Mouse (Mus musculus) forebrain, embryonic 16.5 days (tissue): Measurements from ENCODE around the gene Tmem274. TPM values are rescaled to one million over a fixed set of nuclear protein-coding genes. Genes with fewer than 3 reads are reported as not detected.

Source experiments
- ATAC-seq: fragments of 200-750 bp; cut with Nextera tagmentation; 2 replicates; pipeline ENCODE4 v1.8.0; 2017; ENCODE audit warnings: mild to moderate bottlenecking, moderate library complexity
- H3K27ac ChIP-seq: fragments of 300-500 bp; sonication (generic); 2 replicates; pipeline ENCODE4 v1.5.1; 2014; ENCODE audit warnings: low read length, control low read depth
- H3K27me3 ChIP-seq: fragments of 300-500 bp; sonication (generic); replicated peaks from 2 replicates; pipeline ENCODE4 v1.6.1; 2014; ENCODE audit warnings: low read length; ENCODE audit not compliant: control insufficient read depth, insufficient read depth
- H3K36me3 ChIP-seq: fragments of 300-500 bp; sonication (generic); 2 replicates; pipeline ENCODE4 v1.6.1; 2014; ENCODE audit not compliant: control insufficient read depth, insufficient read depth
- H3K4me1 ChIP-seq: fragments of 300-500 bp; sonication (generic); replicated peaks from 2 replicates; pipeline ENCODE4 v1.6.1; 2014; ENCODE audit warnings: low read length; ENCODE audit not compliant: control insufficient read depth, insufficient read depth
- H3K4me2 ChIP-seq: fragments of 300-500 bp; sonication (generic); 2 replicates; pipeline ENCODE4 v1.6.1; 2014; ENCODE audit warnings: mild to moderate bottlenecking, low read length, control low read depth
- H3K4me3 ChIP-seq: fragments of 300-500 bp; sonication (generic); replicated peaks from 2 replicates; pipeline ENCODE4 v1.5.1; 2014; ENCODE audit warnings: mild to moderate bottlenecking, low read length, control low read depth
- H3K9ac ChIP-seq: fragments of 300-500 bp; sonication (generic); replicated peaks from 2 replicates; pipeline ENCODE4 v1.6.1; 2014; ENCODE audit warnings: low read depth, low read length, control low read depth
- H3K9me3 ChIP-seq: fragments of 300-500 bp; sonication (generic); 2 replicates; pipeline ENCODE4 v1.6.1; 2016; ENCODE audit warnings: low read length; ENCODE audit not compliant: control insufficient read depth
- WGBS: fragments of 180-500 bp; shearing (Covaris S2); extraction: QIAGEN DNeasy Blood & Tissue Kit; methylation state at CpG from one replicate; pipeline ENCODE4 v1.1.7; 2014; 5-methylcytosine and 5-hydroxymethylcytosine counted together
- polyA plus RNA-seq: library from polyadenylated mRNA; unstranded; fragments of >200 nt; fragmentation: Nextera tagmentation; extraction: Ambion mirVana; gene quantifications from 2 replicates; pipeline ENCODE4 v1.2.1, GENCODE M21; 2015

The Tmem274 gene
- polyA plus RNA-seq, 1 experiment from 2014 or later = not detected

GRCm38 (mm10) chr4:149461579-149462304 lies 15.4 kb upstream of the Tmem274 start:
- H3K27me3 ChIP-seq = no peaks in the 10 kb centered on the region
- H3K9me3 ChIP-seq = no peaks in the 10 kb centered on the region
- no peak overlapping the region for H3K4me2 ChIP-seq
- 59% methylated on average over 4 of the region's 7 CpGs for WGBS
- no peak for ATAC-seq
- H3K4me3 ChIP-seq = no peak overlapping the region
- no peaks in the 10 kb centered on the region for H3K36me3 ChIP-seq
- no peak overlapping the region for H3K9ac ChIP-seq
- no peaks in the 10 kb centered on the region for H3K4me1 ChIP-seq
- H3K27ac ChIP-seq = no peak overlapping the region

- 88% methylated on average over 6 of the region's 6 CpGs for WGBS
- H3K36me3 ChIP-seq = no peaks in the 10 kb centered on the region
- no peak for ATAC-seq
- no peak overlapping the region for H3K4me2 ChIP-seq
- H3K9me3 ChIP-seq = no peaks in the 10 kb centered on the region
- no peaks in the 10 kb centered on the region for H3K4me1 ChIP-seq
- no peak overlapping the region for H3K9ac ChIP-seq
- no peaks in the 10 kb centered on the region for H3K27me3 ChIP-seq
- H3K27ac ChIP-seq = no peak overlapping the region
- no peak overlapping the region for H3K4me3 ChIP-seq
Measured at GRCm38 (mm10) chr4:149462305-149462971, 14.7 kb upstream of the Tmem274 start.

GRCm38 (mm10) chr4:149463435-149463950 lies 13.7 kb upstream of the Tmem274 start:
- no peaks in the 10 kb centered on the region; the same call in 1 of the 2 replicates for H3K36me3 ChIP-seq
- H3K9ac ChIP-seq = no peak overlapping the region
- no peaks in the 10 kb centered on the region for H3K27me3 ChIP-seq
- no peak overlapping the region for H3K4me3 ChIP-seq
- no peaks in the 10 kb centered on the region for H3K4me1 ChIP-seq
- no peak for ATAC-seq
- H3K9me3 ChIP-seq = no peaks in the 10 kb centered on the region
- H3K27ac ChIP-seq = no peak overlapping the region
- 86% methylated on average over 6 of the region's 6 CpGs for WGBS
- no peak overlapping the region for H3K4me2 ChIP-seq

- Histone ChIP-seq H3K27ac (no peak overlapping the region), H3K4me3 (no peak overlapping the region), H3K9ac (no peak overlapping the region), H3K36me3 (peaks cover 12% of the 10 kb centered on the region), H3K4me1 (no peaks in the 10 kb centered on the region), H3K9me3 (no peaks in the 10 kb centered on the region), H3K27me3 (no peaks in the 10 kb centered on the region), H3K4me2 (no peak overlapping the region)
- WGBS = 92% methylated on average over 3 of the region's 3 CpGs
- ATAC-seq = no peak
Measured at GRCm38 (mm10) chr4:149469557-149469956, 7.6 kb upstream of the Tmem274 start.

GRCm38 (mm10) chr4:149475096-149475495 lies 2.1 kb upstream of the Tmem274 start:
- H3K36me3 ChIP-seq = peaks cover 6% of the 10 kb centered on the region
- H3K4me1 ChIP-seq = no peaks in the 10 kb centered on the region
- no peaks in the 10 kb centered on the region for H3K9me3 ChIP-seq
- 84% methylated on average over 7 of the region's 7 CpGs for WGBS
- H3K4me3 ChIP-seq = no peak overlapping the region
- no peak for ATAC-seq
- no peak overlapping the region for H3K4me2 ChIP-seq
- no peaks in the 10 kb centered on the region for H3K27me3 ChIP-seq
- no peak overlapping the region for H3K27ac ChIP-seq
- H3K9ac ChIP-seq = no peak overlapping the region

GRCm38 (mm10) chr4:149484566-149484965 lies 7.4 kb downstream of the Tmem274 start:
- Histone ChIP-seq H3K27ac (no peak overlapping the region), H3K36me3 (peaks cover 19% of the 10 kb centered on the region), H3K9ac (peak overlapping the region; percentile 79), H3K9me3 (no peaks in the 10 kb centered on the region), H3K4me3 (peak overlapping the region; percentile 79), H3K27me3 (no peaks in the 10 kb centered on the region), H3K4me1 (peaks cover 18% of the 10 kb centered on the region), H3K4me2 (peak overlapping the region; percentile 93)
- ATAC-seq = no peak
- 52% methylated on average over 3 of the region's 3 CpGs for WGBS

GRCm38 (mm10) chr4:149485053-149485824 lies 8.1 kb downstream of the Tmem274 start, which contains the start of the genes Nmnat1 and Lzic:
TSS of gene Nmnat1 (minus strand) at chr4:149485202.
TSS of gene Lzic (plus strand) at chr4:149485229.
- ATAC-seq = peak; percentile 99

GRCm38 (mm10) chr4:149485825-149486206 lies 8.6 kb downstream of the Tmem274 start:
- no peaks in the 10 kb centered on the region for H3K9me3 ChIP-seq
- H3K27ac ChIP-seq = peak overlapping the region; percentile 71
- H3K9ac ChIP-seq = peak overlapping the region; percentile 79
- H3K4me2 ChIP-seq = peak overlapping the region; percentile 93
- ATAC-seq = no peak
- WGBS = under 1% methylated on average over 10 of the region's 10 CpGs
- no peaks in the 10 kb centered on the region for H3K27me3 ChIP-seq
- peaks cover 24% of the 10 kb centered on the region for H3K36me3 ChIP-seq
- H3K4me3 ChIP-seq = peak overlapping the region; percentile 79
- H3K4me1 ChIP-seq = peaks cover 18% of the 10 kb centered on the region

More at GRCm38 (mm10) chr4:149485053-149485824, 8.1 kb downstream of the Tmem274 start, which contains the start of the genes Nmnat1 and Lzic:
- H3K36me3 ChIP-seq = peaks cover 24% of the 10 kb centered on the region
- peak within 1 kb of the TSS; percentile 79 for H3K9ac ChIP-seq
- H3K4me2 ChIP-seq = peak within 1 kb of the TSS; percentile 93
- H3K9me3 ChIP-seq = no peaks in the 10 kb centered on the region
- H3K4me1 ChIP-seq = peaks cover 18% of the 10 kb centered on the region
- peak within 1 kb of the TSS; percentile 79 for H3K4me3 ChIP-seq
- no peaks in the 10 kb centered on the region for H3K27me3 ChIP-seq
- H3K27ac ChIP-seq = peak within 1 kb of the TSS; percentile 71
- WGBS = under 1% methylated on average over 60 of the region's 60 CpGs

GRCm38 (mm10) chr4:149487729-149488128 lies 10.6 kb downstream of the Tmem274 start:
- 94% methylated on average over 12 of the region's 12 CpGs for WGBS
- Histone ChIP-seq H3K4me2 (no peak overlapping the region), H3K4me3 (no peak overlapping the region), H3K27me3 (no peaks in the 10 kb centered on the region), H3K36me3 (peaks cover 35% of the 10 kb centered on the region), H3K9me3 (no peaks in the 10 kb centered on the region), H3K9ac (no peak overlapping the region), H3K27ac (no peak overlapping the region), H3K4me1 (peaks cover 18% of the 10 kb centered on the region)
- ATAC-seq = no peak
